In genomic region chr12:118187663-118188062, GRCm38 (mm10) we compare ENCODE assay signal across 19 mouse cellular contexts.
"Had no signal": no experiment of that assay in that cellular context is flagged by ENCODE, and none has a peak within 500 bp of the region (broad histone marks: within the 10 kb centered on the region; RNA-seq: fewer than 3 reads in every experiment).

No protein-coding gene starts in this region.

- H3K4me3 ChIP-seq: limb, embryonic 10.5 days; limb, embryonic 13.5 days; liver, embryonic 12.5 days; liver, embryonic 15.5 days; lung, embryonic 15.5 days; megakaryocyte, embryonic 14.5 days had no signal

- H3K4me2 ChIP-seq: limb, embryonic 13.5 days; liver, embryonic 12.5 days; liver, embryonic 15.5 days; lung, embryonic 15.5 days; midbrain, embryonic 11.5 days had no signal

- ATAC-seq: inflammation-experienced regulatory T-cells, adult 6 months; liver, embryonic 12.5 days had no signal

- H3K27ac ChIP-seq: kidney, postnatal 0 days; limb, embryonic 10.5 days; limb, embryonic 13.5 days; liver, embryonic 12.5 days; liver, embryonic 15.5 days; lung, embryonic 15.5 days had no signal

- H3K9ac ChIP-seq: limb, embryonic 13.5 days; liver, embryonic 12.5 days; liver, embryonic 15.5 days; lung, embryonic 15.5 days had no signal

- H3K36me3 ChIP-seq: limb, embryonic 10.5 days; limb, embryonic 13.5 days; liver, embryonic 12.5 days; liver, embryonic 15.5 days; lung, embryonic 15.5 days had no signal

- H3K9me3 ChIP-seq: limb, embryonic 10.5 days; limb, embryonic 13.5 days; liver, embryonic 12.5 days; liver, embryonic 15.5 days; lung, embryonic 15.5 days had no signal

- H3K27me3 ChIP-seq: liver, embryonic 12.5 days; liver, embryonic 15.5 days; lung, embryonic 15.5 days had no signal

- DNase-seq: kidney, adult 2 months; kidney, postnatal 25 days; layer of hippocampus, postnatal 36 days; liver; lung, adult 18-20 months; lung, postnatal 10 days; lung, postnatal 36 days; right cerebral cortex, postnatal 4 days; spleen, adult 18-20 months; thymus, postnatal 25 days had no signal
